Mouse (Mus musculus) CH12.LX (cell line): ENCODE results near the gene Wnt10b. TPM values are rescaled to one million over a fixed set of nuclear protein-coding genes. Genes with fewer than 3 reads are reported as not detected.

Experiments
- DNase-seq: peaks from one replicate; pipeline ENCODE4 v3.0.0-alpha.2; 2013; ENCODE audit errors: extremely low read depth
- H3K27ac ChIP-seq: 2 replicates; pipeline ENCODE4 v1.5.1; 2012; ENCODE audit warnings: low read depth, mild to moderate bottlenecking, control low read depth, moderate library complexity; ENCODE audit not compliant: insufficient read depth
- H3K27me3 ChIP-seq: replicated peaks from 2 replicates; pipeline ENCODE3; 2012; ENCODE audit warnings: inconsistent platforms
- H3K36me3 ChIP-seq, 2 experiments: replicated peaks in 1 of 2; 2 replicates each; pipeline versions ENCODE3 to v1.6.1; 2012; ENCODE audit warnings: inconsistent platforms in 1 of 2, low read length in 1 of 2, mild to moderate bottlenecking in 1 of 2, mixed read lengths in 1 of 2, moderate library complexity in 1 of 2; ENCODE audit not compliant: control insufficient read depth in 1 of 2, insufficient read depth in 1 of 2
- H3K4me1 ChIP-seq, 2 experiments: 2 replicates each; pipeline ENCODE4 v1.6.1; 2012; ENCODE audit warnings: inconsistent platforms in 1 of 2, moderate library complexity in 1 of 2; ENCODE audit not compliant: insufficient read depth in 2 of 2, control insufficient read depth in 1 of 2
- H3K4me2 ChIP-seq: 2 replicates; pipeline ENCODE4 v1.6.1; 2012; ENCODE audit warnings: low read depth, mild to moderate bottlenecking, control low read depth; ENCODE audit not compliant: poor library complexity, insufficient read depth, severe bottlenecking
- H3K4me3 ChIP-seq, 3 experiments: fragments of 150-350 bp in 1 of 3; sonication (generic) in 1 of 3; replicated peaks in 1 of 3; 2 replicates each; pipeline versions ENCODE3 to v1.5.1; 2011 to 2012; ENCODE audit warnings: low read depth in 2 of 3, low read length in 2 of 3, mild to moderate bottlenecking in 2 of 3, moderate library complexity in 2 of 3, control low read depth in 1 of 3, improper control_type of control experiment in 1 of 3, inconsistent platforms in 1 of 3, mixed read lengths in 1 of 3; ENCODE audit not compliant: poor library complexity in 1 of 3
- H3K79me2 ChIP-seq: replicated peaks from 2 replicates; pipeline ENCODE4 v1.6.1; 2012; ENCODE audit warnings: mild to moderate bottlenecking, moderate library complexity; ENCODE audit not compliant: control insufficient read depth, poor library complexity, insufficient read depth, severe bottlenecking; ENCODE audit errors: extremely low read depth
- H3K9ac ChIP-seq: 2 replicates; pipeline ENCODE4 v1.6.1; 2012; ENCODE audit warnings: low read depth, mild to moderate bottlenecking, control low read depth, moderate library complexity; ENCODE audit not compliant: insufficient read depth
- H3K9me3 ChIP-seq: replicated peaks from 2 replicates; pipeline ENCODE3; 2012; ENCODE audit warnings: low read length, inconsistent platforms, mixed read lengths
- CTCF ChIP-seq, 2 experiments: IDR thresholded peaks in 1 of 2; conservative IDR thresholded peaks in 1 of 2; 2 replicates each; pipeline ENCODE4 v1.5.1; 2011 to 2012; ENCODE audit warnings: low read depth in 2 of 2, low read length in 2 of 2, improper control_type of control experiment in 1 of 2, inconsistent platforms in 1 of 2, mild to moderate bottlenecking in 1 of 2, moderate library complexity in 1 of 2
- ELF1 ChIP-seq: IDR thresholded peaks from 2 replicates; pipeline ENCODE4 v1.6.1; 2014; ENCODE audit warnings: low read depth, mild to moderate bottlenecking, inconsistent platforms, low read length, improper control_type of control experiment
- EP300 ChIP-seq: IDR thresholded peaks from 2 replicates; pipeline ENCODE4 v1.6.1; 2011; ENCODE audit warnings: low read length, improper control_type of control experiment
- ETS1 ChIP-seq: conservative IDR thresholded peaks from 2 replicates; pipeline ENCODE4 v1.6.1; 2012; ENCODE audit warnings: low read depth, mild to moderate bottlenecking, inconsistent platforms, low read length, improper control_type of control experiment, moderate library complexity
- IRF4 ChIP-seq: IDR thresholded peaks from 2 replicates; pipeline ENCODE4 v1.6.1; 2014; ENCODE audit warnings: low read depth, mild to moderate bottlenecking, inconsistent platforms, low read length, improper control_type of control experiment
- JUND ChIP-seq: conservative IDR thresholded peaks from 2 replicates; pipeline ENCODE4 v1.6.1; 2011; ENCODE audit warnings: low read depth, low read length, improper control_type of control experiment
- MAX ChIP-seq: IDR thresholded peaks from 2 replicates; pipeline ENCODE4 v1.6.1; 2011; ENCODE audit warnings: low read length, improper control_type of control experiment
- MEF2A ChIP-seq: IDR thresholded peaks from 2 replicates; pipeline ENCODE4 v1.6.1; 2014; ENCODE audit warnings: low read depth, mild to moderate bottlenecking, inconsistent platforms, low read length, improper control_type of control experiment, borderline replicate concordance
- POLR2A ChIP-seq: IDR thresholded peaks from 2 replicates; pipeline ENCODE4 v1.6.1; 2011; ENCODE audit warnings: low read depth, mild to moderate bottlenecking, improper control_type of control experiment, low read length
- POLR2AphosphoS2 ChIP-seq: IDR thresholded peaks from 2 replicates; pipeline ENCODE4 v1.6.1; 2011; ENCODE audit warnings: low read depth, low read length, improper control_type of control experiment
- RCOR1 ChIP-seq: conservative IDR thresholded peaks from 2 replicates; pipeline ENCODE4 v1.6.1; 2012; ENCODE audit warnings: low read depth, mild to moderate bottlenecking, inconsistent platforms, low read length, improper control_type of control experiment
- TCF12 ChIP-seq: IDR thresholded peaks from 2 replicates; pipeline ENCODE4 v1.6.1; 2014; ENCODE audit warnings: low read depth, mild to moderate bottlenecking, inconsistent platforms, low read length, improper control_type of control experiment
- UBTF ChIP-seq: IDR thresholded peaks from 2 replicates; pipeline ENCODE4 v1.6.1; 2012; ENCODE audit warnings: low read depth, mild to moderate bottlenecking, inconsistent platforms, low read length, improper control_type of control experiment, moderate library complexity
- USF1 ChIP-seq: IDR thresholded peaks from 2 replicates; pipeline ENCODE4 v1.6.1; 2014; ENCODE audit warnings: low read depth, mild to moderate bottlenecking, inconsistent platforms, low read length, improper control_type of control experiment
- ZKSCAN1 ChIP-seq: IDR thresholded peaks from 2 replicates; pipeline ENCODE4 v1.6.1; 2012; ENCODE audit warnings: low read depth, inconsistent platforms, low read length, improper control_type of control experiment, borderline replicate concordance
- ZNF384 ChIP-seq: IDR thresholded peaks from 2 replicates; pipeline ENCODE4 v1.6.1; 2012; ENCODE audit warnings: low read depth, low read length, improper control_type of control experiment, inconsistent platforms
- dilution Hi-C: fragments of 300-500 bp; cut with MboI; formaldehyde crosslinking; loops from 2 replicates; pipeline ENCODE4 v1.14.3; 2020; ENCODE audit warnings: low sequenced_read_pairs; ENCODE audit not compliant: extremely low pct_unique_long_range_greater_than_20kb, extremely low pct_ligation_motif_present
- in situ Hi-C: fragments of 300-500 bp; cut with MboI; formaldehyde crosslinking; loops from 3 replicates; pipeline ENCODE4 v1.14.3; 2019; ENCODE audit warnings: low sequenced_read_pairs, low pct_ligation_motif_present, low pct_unique_long_range_greater_than_20kb, mixed read lengths
- polyA plus RNA-seq: library from polyadenylated mRNA; unstranded; fragments of >175 nt; gene quantifications from 2 replicates; pipeline ENCODE4 v1.2.1, GENCODE M21; 2012; ENCODE audit warnings: low read depth; ENCODE audit not compliant: insufficient read length
- total RNA-seq, 2 experiments: library from RNA; depleted of rRNA; stranded (reverse); fragments of 300-350 nt in 1 of 2; fragments of >200 nt in 1 of 2; gene quantifications; 2 replicates each; pipeline ENCODE4 v1.2.3; 2012 to 2014

Wnt10b gene
- total and polyA plus RNA-seq, 3 experiments: 25.4 to 64.4 (median 56.2) TPM

DNA sequence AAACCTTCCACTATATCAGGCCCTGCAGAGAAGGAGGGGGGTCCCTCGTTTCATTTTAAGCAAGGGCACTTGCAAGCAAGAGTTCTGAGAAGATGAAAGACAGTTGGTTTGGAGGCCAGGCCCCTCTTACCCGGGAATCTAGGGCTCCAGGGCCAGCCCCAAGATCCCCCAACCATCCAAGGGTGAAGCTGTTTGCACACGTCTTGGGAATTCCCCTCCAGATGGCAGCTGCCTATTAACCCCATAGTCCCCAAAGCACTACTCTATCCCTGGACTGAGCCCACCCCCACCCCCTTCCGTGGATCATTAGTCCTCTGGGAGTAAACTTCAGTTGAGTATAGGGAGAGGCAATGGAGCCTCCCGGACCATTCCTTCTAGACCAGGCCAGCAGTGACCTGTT is 2.4 kb downstream of the Wnt10b start:
- peaks cover 2% of the 10 kb centered on the region for H3K27me3 ChIP-seq
- TF ChIP-seq MEF2A (0 out of 2 replicates have a peak, but pooled peaks have one; percentile 29), IRF4 (peak; percentile 39; the same call in 1 of the 2 replicates), EP300 (peak; percentile 68), JUND (no peak), TCF12 (peak; percentile 94), POLR2A (no peak), ETS1 (peak; percentile 45), ZKSCAN1 (no peak)
- TF ChIP-seq, all 38 proteins: peak for 5
- dilution Hi-C loops: no loop called here

DNA sequence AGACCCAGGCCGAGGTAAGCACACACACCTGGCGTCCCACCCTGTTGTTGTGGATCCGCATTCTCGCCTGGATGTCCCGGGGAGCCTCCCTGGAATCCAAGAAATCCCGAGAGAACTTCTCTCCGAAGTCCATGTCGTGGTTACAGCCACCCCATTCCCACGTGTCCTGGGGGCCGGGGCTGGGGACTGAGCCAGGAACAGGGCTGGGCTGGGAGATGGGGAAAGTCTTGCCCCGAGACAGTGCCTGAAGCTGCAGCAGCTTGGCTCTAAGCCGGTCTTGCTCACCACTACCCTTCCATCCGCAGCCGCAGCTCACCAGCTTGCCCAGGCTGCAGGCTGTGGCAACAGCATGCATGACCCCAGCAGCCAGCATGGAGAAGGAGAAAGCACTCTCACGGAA is 3.9 kb downstream of the Wnt10b start:
- dilution Hi-C loops: no loop called here
- no peak overlapping the region for H3K4me3 ChIP-seq
- in situ Hi-C loops: no loop called here

More for the DNA sequence above, 2.4 kb downstream of the Wnt10b start:
- Histone ChIP-seq H3K4me3 (peak overlapping the region; percentile 13 to 62 (median 34)), H3K4me2 (peak overlapping the region; percentile 67), H3K4me1 (peaks cover 15 to 56% of the 10 kb centered on the region in 2 experiments), H3K36me3 (peaks cover 9 to 36% of the 10 kb centered on the region in 2 experiments), H3K9me3 (no peaks in the 10 kb centered on the region), H3K79me2 (no peaks in the 10 kb centered on the region), H3K9ac (peak overlapping the region; percentile 37; the same call in 1 of the 2 replicates), H3K27ac (peak overlapping the region; percentile 83; the same call in 1 of the 2 replicates)
- in situ Hi-C loops: no loop called here
- DNase-seq: peak; percentile 62

More for the DNA sequence above, 3.9 kb downstream of the Wnt10b start:
- no peak overlapping the region for H3K4me2 ChIP-seq
- no peak overlapping the region for H3K9ac ChIP-seq
- no peak for TF ChIP-seq POLR2AphosphoS2
- TF ChIP-seq ELF1: no peak
- TF ChIP-seq UBTF: no peak
- TF ChIP-seq ZNF384: no peak
- no peak for TF ChIP-seq RCOR1
- no peak for TF ChIP-seq ZKSCAN1
- TF ChIP-seq POLR2A: no peak
- TF ChIP-seq USF1: no peak
- TF ChIP-seq CTCF (conservative IDR thresholded peaks at IDR 0.05 in 1 of 2, IDR thresholded peaks at IDR 0.05 in 1 of 2; ENCODE audit: low read depth in 2 of 2, low read length in 2 of 2): no peak
- no peak for TF ChIP-seq MAX
- H3K27me3 ChIP-seq: peaks cover 1% of the 10 kb centered on the region
- H3K27ac ChIP-seq: no peak overlapping the region
- peaks cover 13 to 43% of the 10 kb centered on the region in 2 experiments for H3K4me1 ChIP-seq
- H3K9me3 ChIP-seq: no peaks in the 10 kb centered on the region
- H3K36me3 ChIP-seq: peaks cover 9 to 42% of the 10 kb centered on the region in 2 experiments
- no peaks in the 10 kb centered on the region for H3K79me2 ChIP-seq
- no peak for DNase-seq
